Comparison of ENCODE assay signal across 31 mouse cellular contexts in the genomic region with DNA sequence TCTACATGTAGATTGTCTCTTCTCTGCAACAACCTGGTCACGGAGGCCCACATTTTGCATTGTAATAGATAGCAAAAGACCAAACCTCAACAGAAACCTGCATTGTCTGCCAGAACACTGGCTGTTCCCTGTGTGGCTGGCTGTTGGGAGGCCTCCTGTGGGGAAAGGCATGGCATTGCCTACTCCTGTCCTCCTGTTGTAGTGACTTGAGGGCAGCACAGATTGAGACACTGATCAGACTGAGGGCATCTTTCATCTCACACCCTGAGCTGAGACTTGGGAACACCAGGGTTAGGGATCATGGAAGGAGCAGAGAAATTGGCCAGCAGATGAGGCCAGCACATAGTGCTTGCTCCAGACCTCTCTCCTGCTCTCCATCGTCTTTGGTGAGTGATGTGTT. TPM values are rescaled to one million over a fixed set of nuclear protein-coding genes. Genes with fewer than 3 reads are reported as not detected.
DNase-seq lines count a peak whose midpoint lies in the region; ATAC-seq and TF ChIP-seq lines count a peak whose summit lies in the region.
"Had no signal": no experiment of that assay in that cellular context is flagged by ENCODE, and none has a peak within 500 bp of the region (broad histone marks: within the 10 kb centered on the region; RNA-seq: fewer than 3 reads in every experiment).

No protein-coding gene starts in this region.

- no peak overlapping the region for H3K27ac ChIP-seq in intestine, embryonic 14.5 days (ENCODE audit: low read depth)
- H3K27ac ChIP-seq in intestine, postnatal 0 days (ENCODE audit: low read depth, low read length) = no peak overlapping the region
- no peak overlapping the region for H3K27ac ChIP-seq in liver, postnatal 0 days (ENCODE audit: low read depth)
- H3K27ac ChIP-seq in limb, embryonic 10.5 days = no peak overlapping the region
- H3K27ac ChIP-seq: embryonic facial prominence, embryonic 13.5 days; embryonic facial prominence, embryonic 15.5 days; forebrain, embryonic 13.5 days had no signal

- no peak overlapping the region for H3K9ac ChIP-seq in intestine, embryonic 14.5 days (ENCODE audit: low read length)
- no peak overlapping the region for H3K9ac ChIP-seq in intestine, postnatal 0 days (ENCODE audit: low read depth, low read length)
- H3K9ac ChIP-seq in liver, postnatal 0 days (replicated peaks) = no peak overlapping the region
- H3K9ac ChIP-seq: embryonic facial prominence, embryonic 13.5 days; embryonic facial prominence, embryonic 15.5 days; forebrain, embryonic 13.5 days had no signal

- no peak for ATAC-seq in intestine, embryonic 14.5 days (replicated peaks; ENCODE audit: low FRiP score, low TSS enrichment, low read depth)
- no peak for ATAC-seq in intestine, postnatal 0 days
- no peak for ATAC-seq in liver, postnatal 0 days
- ATAC-seq: forebrain, embryonic 13.5 days; forebrain, embryonic 16.5 days had no signal

- TF ChIP-seq EP300 in liver, postnatal 0 days (IDR thresholded peaks at IDR 0.05; ENCODE audit: low read depth) = no peak

- intact Hi-C loops in heart, postnatal 10 days (cut with DNase I) = no loop called here

- DNase-seq in heart, adult 11 months = peak; percentile 58
- no peak for DNase-seq in heart, postnatal 10 days
- peak; percentile 36 for DNase-seq in intestine, embryonic 14.5 days (ENCODE audit: low spot score)
- DNase-seq in liver, postnatal 0 days = peak; percentile 4
- DNase-seq in liver = no peak
- DNase-seq in limb, embryonic 10.5 days (ENCODE audit: low spot score) = peak; percentile 2
- DNase-seq in retina, postnatal 1 day = no peak
- DNase-seq: adrenal gland, adult 2 months; adrenal gland, postnatal 10 days; adrenal gland, postnatal 25 days; cerebellum, adult 11 months; cerebellum, adult 18-20 months; cerebellum, adult 8-10 months; cerebellum, adult 9-11 months; cerebellum, postnatal 14 days; cerebellum, postnatal 36 days; embryo, embryonic 11 days had no signal

- H3K4me3 ChIP-seq in intestine, embryonic 14.5 days (ENCODE audit: low read depth, low read length) = no peak overlapping the region
- no peak overlapping the region for H3K4me3 ChIP-seq in intestine, postnatal 0 days (ENCODE audit: low read depth, low read length)
- H3K4me3 ChIP-seq in liver, postnatal 0 days (ENCODE audit: low read depth, low read length) = no peak overlapping the region
- H3K4me3 ChIP-seq in limb, embryonic 10.5 days = no peak overlapping the region
- H3K4me3 ChIP-seq: embryonic facial prominence, embryonic 13.5 days; embryonic facial prominence, embryonic 15.5 days; erythroblast, embryonic 14.5 days; forebrain, embryonic 13.5 days had no signal

- WGBS in intestine, embryonic 14.5 days = 79% methylated on average over 2 of the region's 2 CpGs
- 68% methylated on average over 2 of the region's 2 CpGs for WGBS in intestine, postnatal 0 days
- WGBS in liver, postnatal 0 days (ENCODE audit: insufficient replicate concordance) = 62% methylated on average over 2 of the region's 2 CpGs
- WGBS in limb, embryonic 10.5 days = 82% methylated on average over 2 of the region's 2 CpGs

- no peak overlapping the region for H3K4me2 ChIP-seq in intestine, embryonic 14.5 days (ENCODE audit: low read length)
- H3K4me2 ChIP-seq in intestine, postnatal 0 days (replicated peaks; ENCODE audit: low read depth) = no peak overlapping the region
- no peak overlapping the region for H3K4me2 ChIP-seq in liver, postnatal 0 days (ENCODE audit: low read depth, low read length)
- H3K4me2 ChIP-seq: embryonic facial prominence, embryonic 13.5 days; embryonic facial prominence, embryonic 15.5 days; forebrain, embryonic 13.5 days had no signal

- H3K9me3 ChIP-seq in intestine, embryonic 14.5 days (ENCODE audit: control insufficient read depth, low read length) = no peaks in the 10 kb centered on the region
- H3K9me3 ChIP-seq in intestine, postnatal 0 days (ENCODE audit: control insufficient read depth) = no peaks in the 10 kb centered on the region
- no peaks in the 10 kb centered on the region for H3K9me3 ChIP-seq in liver, postnatal 0 days (ENCODE audit: low read length)
- H3K9me3 ChIP-seq in limb, embryonic 10.5 days (replicated peaks) = no peaks in the 10 kb centered on the region
- H3K9me3 ChIP-seq: embryonic facial prominence, embryonic 13.5 days; embryonic facial prominence, embryonic 15.5 days; forebrain, embryonic 13.5 days had no signal

- H3K27me3 ChIP-seq in intestine, embryonic 14.5 days (replicated peaks; ENCODE audit: control insufficient read depth, insufficient read depth, low read length) = no peaks in the 10 kb centered on the region
- peaks cover 7% of the 10 kb centered on the region; the same call in 1 of the 2 replicates for H3K27me3 ChIP-seq in intestine, postnatal 0 days (replicated peaks; ENCODE audit: control insufficient read depth, insufficient read depth, low read length)
- no peaks in the 10 kb centered on the region for H3K27me3 ChIP-seq in liver, postnatal 0 days (ENCODE audit: insufficient read depth, low read length)
- no peaks in the 10 kb centered on the region for H3K27me3 ChIP-seq in limb, embryonic 10.5 days (ENCODE audit: low read depth, poor library complexity, severe bottlenecking)
- H3K27me3 ChIP-seq: embryonic facial prominence, embryonic 13.5 days; embryonic facial prominence, embryonic 15.5 days; forebrain, embryonic 13.5 days had no signal

- TF ChIP-seq CTCF in intestine, postnatal 0 days (IDR thresholded peaks at IDR 0.05; ENCODE audit: low read depth) = no peak
- TF ChIP-seq CTCF in liver, postnatal 0 days (IDR thresholded peaks at IDR 0.05; ENCODE audit: low read depth) = no peak

- H3K36me3 ChIP-seq in intestine, embryonic 14.5 days (ENCODE audit: control insufficient read depth, insufficient read depth, low read length) = no peaks in the 10 kb centered on the region
- H3K36me3 ChIP-seq in intestine, postnatal 0 days (ENCODE audit: control insufficient read depth, insufficient read depth) = no peaks in the 10 kb centered on the region
- no peaks in the 10 kb centered on the region for H3K36me3 ChIP-seq in liver, postnatal 0 days (replicated peaks; ENCODE audit: insufficient read depth, low read length)
- no peaks in the 10 kb centered on the region for H3K36me3 ChIP-seq in limb, embryonic 10.5 days
- H3K36me3 ChIP-seq: embryonic facial prominence, embryonic 13.5 days; embryonic facial prominence, embryonic 15.5 days had no signal

- H3K4me1 ChIP-seq in intestine, embryonic 14.5 days (replicated peaks; ENCODE audit: control insufficient read depth, insufficient read depth, low read length) = no peaks in the 10 kb centered on the region
- no peaks in the 10 kb centered on the region for H3K4me1 ChIP-seq in intestine, postnatal 0 days (replicated peaks; ENCODE audit: control insufficient read depth, insufficient read depth, low read length)
- H3K4me1 ChIP-seq in liver, postnatal 0 days (ENCODE audit: insufficient read depth) = peaks cover 3% of the 10 kb centered on the region; the same call in 1 of the 2 replicates
- no peaks in the 10 kb centered on the region for H3K4me1 ChIP-seq in limb, embryonic 10.5 days
- H3K4me1 ChIP-seq: embryonic facial prominence, embryonic 13.5 days; embryonic facial prominence, embryonic 15.5 days; forebrain, embryonic 13.5 days had no signal

RNA-seq across cellular contexts. Expression of gene Serpina3b, which starts 10.4 kb away (rescaled TPM):
- not detected for total RNA-seq in heart, postnatal 10 days (2021)
- 0.13 TPM in 1 of 2 replicates, not detected in the other for polyA plus RNA-seq in intestine, embryonic 14.5 days (2014; fragmentation: Nextera tagmentation; extraction: Ambion mirVana)
- not detected in 2 replicates for polyA plus RNA-seq in intestine, postnatal 0 days (2015; fragmentation: Nextera tagmentation; extraction: Ambion mirVana)
- polyA plus RNA-seq in liver, postnatal 0 days (2015; fragmentation: Nextera tagmentation; extraction: Ambion mirVana) = 0.65 and 0.73 TPM in 2 replicates
- not detected in 2 replicates for polyA plus RNA-seq in limb, embryonic 10.5 days (2016; fragmentation: Nextera tagmentation; extraction: Ambion mirVana)
- total RNA-seq: ES-E14, MEL had no signal
- polyA plus RNA-seq: adrenal gland, adult 2 months; brain, embryonic 14.5 days; C2C12; embryonic facial prominence, embryonic 11.5 days; embryonic facial prominence, embryonic 13.5 days; embryonic facial prominence, embryonic 15.5 days; erythroblast, embryonic 14.5 days; forebrain, embryonic 11.5 days; forebrain, embryonic 13.5 days had no signal

RNA-seq across cellular contexts. Expression of gene Serpina3c, which starts 15.5 kb away (rescaled TPM):
- under 1 TPM; 0.22 to 0.45 TPM for total RNA-seq in heart, postnatal 10 days (2021)
- not detected in 2 replicates for polyA plus RNA-seq in intestine, embryonic 14.5 days (2014; fragmentation: Nextera tagmentation; extraction: Ambion mirVana)
- 0.09 TPM in 1 of 2 replicates, not detected in the other for polyA plus RNA-seq in intestine, postnatal 0 days (2015; fragmentation: Nextera tagmentation; extraction: Ambion mirVana)
- 0.05 and 0.11 TPM in 2 replicates for polyA plus RNA-seq in liver, postnatal 0 days (2015; fragmentation: Nextera tagmentation; extraction: Ambion mirVana)
- 0.09 TPM in 1 of 2 replicates, not detected in the other for polyA plus RNA-seq in limb, embryonic 10.5 days (2016; fragmentation: Nextera tagmentation; extraction: Ambion mirVana)
- total RNA-seq: common myeloid progenitor, adult 5-6 weeks; ES-E14; MEL had no signal
- polyA plus RNA-seq: brain, embryonic 14.5 days; C2C12; embryonic facial prominence, embryonic 11.5 days; embryonic facial prominence, embryonic 13.5 days; erythroblast, embryonic 14.5 days; forebrain, embryonic 11.5 days; forebrain, embryonic 13.5 days; forebrain, embryonic 16.5 days had no signal

RNA-seq across cellular contexts. Expression of gene Serpina3a, which starts 25.7 kb away (rescaled TPM):
- not detected for total RNA-seq in heart, postnatal 10 days (2021)
- not detected in 2 replicates for polyA plus RNA-seq in intestine, embryonic 14.5 days (2014; fragmentation: Nextera tagmentation; extraction: Ambion mirVana)
- 0.09 and 0.21 TPM in 2 replicates for polyA plus RNA-seq in intestine, postnatal 0 days (2015; fragmentation: Nextera tagmentation; extraction: Ambion mirVana)
- 0.12 TPM in 1 of 2 replicates, not detected in the other for polyA plus RNA-seq in liver, postnatal 0 days (2015; fragmentation: Nextera tagmentation; extraction: Ambion mirVana)
- polyA plus RNA-seq in limb, embryonic 10.5 days (2016; fragmentation: Nextera tagmentation; extraction: Ambion mirVana) = not detected in 2 replicates
- total RNA-seq: adrenal gland, adult 2 months; adrenal gland, postnatal 10 days; adrenal gland, postnatal 25 days; adrenal gland, postnatal 4 days; common myeloid progenitor, adult 5-6 weeks; ES-E14; MEL had no signal
- polyA plus RNA-seq: adrenal gland, adult 2 months; brain, embryonic 14.5 days; C2C12; embryonic facial prominence, embryonic 11.5 days; embryonic facial prominence, embryonic 13.5 days; embryonic facial prominence, embryonic 15.5 days; erythroblast, embryonic 14.5 days; forebrain, embryonic 11.5 days; forebrain, embryonic 13.5 days; forebrain, embryonic 16.5 days had no signal

RNA-seq across cellular contexts. Expression of gene Serpina5, which starts 37.3 kb away (rescaled TPM):
- not detected for total RNA-seq in heart, postnatal 10 days (2021)
- not detected in 2 replicates for polyA plus RNA-seq in intestine, embryonic 14.5 days (2014; fragmentation: Nextera tagmentation; extraction: Ambion mirVana)
- 0.18 and 0.24 TPM in 2 replicates for polyA plus RNA-seq in intestine, postnatal 0 days (2015; fragmentation: Nextera tagmentation; extraction: Ambion mirVana)
- 0.54 and 0.58 TPM in 2 replicates for polyA plus RNA-seq in liver, postnatal 0 days (2015; fragmentation: Nextera tagmentation; extraction: Ambion mirVana)
- not detected in 2 replicates for polyA plus RNA-seq in limb, embryonic 10.5 days (2016; fragmentation: Nextera tagmentation; extraction: Ambion mirVana)
- total RNA-seq: adrenal gland, postnatal 25 days; common myeloid progenitor, adult 5-6 weeks; ES-E14; MEL had no signal
- polyA plus RNA-seq: adrenal gland, adult 2 months; brain, embryonic 14.5 days; C2C12; embryonic facial prominence, embryonic 11.5 days; embryonic facial prominence, embryonic 13.5 days; embryonic facial prominence, embryonic 15.5 days; erythroblast, embryonic 14.5 days; forebrain, embryonic 11.5 days; forebrain, embryonic 13.5 days; forebrain, embryonic 16.5 days had no signal

Comparison
In these comparisons a context has a peak if more than half of its experiments do, and no peak if none do; other contexts are left out.
1. DNase-seq: peak in heart, adult 11 months (single experiment), intestine, embryonic 14.5 days (single experiment), liver, postnatal 0 days (single experiment) and limb, embryonic 10.5 days (single experiment); none in heart, postnatal 10 days (0 of 2), liver (single experiment) and retina, postnatal 1 day (single experiment).